Mouse (Mus musculus) forebrain, embryonic 14.5 days (tissue): ENCODE results near the gene Npm1. TPM values are rescaled to one million over a fixed set of nuclear protein-coding genes. Genes with fewer than 3 reads are reported as not detected.

Experiments
- ATAC-seq: fragments of 200-750 bp; cut with Nextera tagmentation; 2 replicates; pipeline ENCODE4 v1.8.0; 2017; ENCODE audit warnings: mild to moderate bottlenecking, moderate library complexity
- DNase-seq: peaks from one replicate; pipeline ENCODE4 v3.0.0-alpha.2; 2015; ENCODE audit warnings: low spot score
- H3K27ac ChIP-seq: fragments of 300-500 bp; sonication (generic); 2 replicates; pipeline ENCODE4 v1.5.1; 2014; ENCODE audit warnings: low read depth, mild to moderate bottlenecking, control low read depth, low read length, moderate library complexity
- H3K27me3 ChIP-seq: fragments of 300-500 bp; sonication (generic); replicated peaks from 2 replicates; pipeline ENCODE4 v1.6.1; 2014; ENCODE audit warnings: low read length, control low read depth, mixed read lengths; ENCODE audit not compliant: control insufficient read depth, insufficient read depth
- H3K36me3 ChIP-seq: fragments of 300-500 bp; sonication (generic); 2 replicates; pipeline ENCODE4 v1.6.1; 2014; ENCODE audit warnings: low read length, control low read depth; ENCODE audit not compliant: control insufficient read depth, insufficient read depth
- H3K4me1 ChIP-seq: fragments of 300-500 bp; sonication (generic); 2 replicates; pipeline ENCODE4 v1.6.1; 2014; ENCODE audit warnings: antibody characterized with exemption, low read length, control low read depth; ENCODE audit not compliant: control insufficient read depth, insufficient read depth
- H3K4me2 ChIP-seq: fragments of 300-500 bp; sonication (generic); 2 replicates; pipeline ENCODE4 v1.6.1; 2014; ENCODE audit warnings: mild to moderate bottlenecking, control low read depth, low read length
- H3K4me3 ChIP-seq: fragments of 300-500 bp; sonication (generic); 2 replicates; pipeline ENCODE4 v1.5.1; 2014; ENCODE audit warnings: low read depth, low read length, control low read depth
- H3K9ac ChIP-seq: fragments of 300-500 bp; sonication (generic); 2 replicates; pipeline ENCODE4 v1.6.1; 2014; ENCODE audit warnings: mild to moderate bottlenecking, low read length, control low read depth, moderate library complexity
- H3K9me3 ChIP-seq: fragments of 300-500 bp; sonication (generic); replicated peaks from 2 replicates; pipeline ENCODE4 v1.6.1; 2016; ENCODE audit warnings: low read length, control low read depth, mixed read lengths; ENCODE audit not compliant: control insufficient read depth
- WGBS: fragments of 180-500 bp; shearing (Covaris S2); extraction: QIAGEN DNeasy Blood & Tissue Kit; methylation state at CpG from one replicate; pipeline ENCODE4 v1.1.7; 2014; 5-methylcytosine and 5-hydroxymethylcytosine counted together
- polyA plus RNA-seq: library from polyadenylated mRNA; unstranded; fragments of >200 nt; fragmentation: Nextera tagmentation; extraction: Ambion mirVana; gene quantifications from 2 replicates; pipeline ENCODE4 v1.2.1, GENCODE M21; 2014

Npm1 gene
- polyA plus RNA-seq, 1 experiment from 2014 or later: 646 TPM

GRCm38 (mm10) chr11:33146143-33146497 lies 16.9 kb downstream of the Npm1 start:
- Histone ChIP-seq H3K36me3 (peaks cover 21% of the 10 kb centered on the region), H3K4me1 (peaks cover 16% of the 10 kb centered on the region), H3K4me3 (peak overlapping the region; percentile 62), H3K4me2 (peak overlapping the region; percentile 89), H3K9me3 (no peaks in the 10 kb centered on the region), H3K27ac (no peak overlapping the region), H3K9ac (no peak overlapping the region; the same call in 1 of the 2 replicates), H3K27me3 (0 out of 2 replicates have a peak, but pooled peaks cover 12% of the 10 kb centered on the region)
- 3% methylated on average over 8 of the region's 9 CpGs for WGBS
- ATAC-seq (peak; percentile 62), DNase-seq (peak; percentile 98)

GRCm38 (mm10) chr11:33145201-33146142 lies 17.5 kb downstream of the Npm1 start:
- peaks cover 14% of the 10 kb centered on the region for H3K36me3 ChIP-seq
- 12% methylated on average over 7 of the region's 7 CpGs for WGBS
- H3K9ac ChIP-seq: no peak overlapping the region
- H3K9me3 ChIP-seq: no peaks in the 10 kb centered on the region
- no peak overlapping the region for H3K27ac ChIP-seq
- ATAC-seq: 0 out of 2 replicates have a peak, but pooled peaks have one; percentile 2
- peak overlapping the region; percentile 89 for H3K4me2 ChIP-seq
- peaks cover 16% of the 10 kb centered on the region for H3K4me1 ChIP-seq
- 0 out of 2 replicates have a peak, but pooled peaks cover 12% of the 10 kb centered on the region for H3K27me3 ChIP-seq
- no peak overlapping the region for H3K4me3 ChIP-seq
- peak; percentile 38 for DNase-seq

- DNase-seq (no peak), ATAC-seq (no peak)
- H3K27me3 ChIP-seq: 0 out of 2 replicates have a peak, but pooled peaks cover 12% of the 10 kb centered on the region
- peaks cover 16% of the 10 kb centered on the region for H3K4me1 ChIP-seq
- no peaks in the 10 kb centered on the region for H3K9me3 ChIP-seq
- no peak overlapping the region for H3K9ac ChIP-seq
- H3K27ac ChIP-seq: no peak overlapping the region
- H3K4me2 ChIP-seq: no peak overlapping the region
- no peaks in the 10 kb centered on the region for H3K36me3 ChIP-seq
- 3% methylated on average over 9 of the region's 9 CpGs for WGBS
- no peak overlapping the region for H3K4me3 ChIP-seq
These were observed 19.1 kb downstream of the Npm1 start for GRCm38 (mm10) chr11:33143906-33144305.

GRCm38 (mm10) chr11:33142801-33143200 lies 20.2 kb downstream of the Npm1 start:
- ATAC-seq (no peak), DNase-seq (no peak)
- Histone ChIP-seq H3K27me3 (0 out of 2 replicates have a peak, but pooled peaks cover 12% of the 10 kb centered on the region), H3K9me3 (no peaks in the 10 kb centered on the region), H3K27ac (no peak overlapping the region), H3K4me1 (peaks cover 16% of the 10 kb centered on the region), H3K4me3 (no peak overlapping the region), H3K9ac (no peak overlapping the region), H3K36me3 (no peaks in the 10 kb centered on the region), H3K4me2 (no peak overlapping the region)
- 81% methylated on average over 1 of the region's 1 CpGs for WGBS

- no peak for DNase-seq
- peaks cover 3% of the 10 kb centered on the region for H3K4me1 ChIP-seq
- 0 out of 2 replicates have a peak, but pooled peaks cover 6% of the 10 kb centered on the region for H3K27me3 ChIP-seq
- H3K9ac ChIP-seq: no peak overlapping the region
- no peaks in the 10 kb centered on the region for H3K36me3 ChIP-seq
- ATAC-seq: no peak
- WGBS: 84% methylated on average over 5 of the region's 5 CpGs
- H3K4me3 ChIP-seq: no peak overlapping the region
- H3K27ac ChIP-seq: no peak overlapping the region
- H3K9me3 ChIP-seq: no peaks in the 10 kb centered on the region
- H3K4me2 ChIP-seq: no peak overlapping the region
These were observed 22.9 kb downstream of the Npm1 start for GRCm38 (mm10) chr11:33140111-33140460.

- Histone ChIP-seq H3K27ac (no peak overlapping the region), H3K36me3 (no peaks in the 10 kb centered on the region), H3K9me3 (no peaks in the 10 kb centered on the region), H3K9ac (no peak overlapping the region), H3K27me3 (0 out of 2 replicates have a peak, but pooled peaks cover 4% of the 10 kb centered on the region), H3K4me3 (no peak overlapping the region), H3K4me1 (0 out of 2 replicates have a peak, but pooled peaks cover 2% of the 10 kb centered on the region), H3K4me2 (no peak overlapping the region)
- WGBS: 80% methylated on average over 9 of the region's 9 CpGs
- no peak for ATAC-seq
- no peak for DNase-seq
These were observed 23.4 kb downstream of the Npm1 start for GRCm38 (mm10) chr11:33139458-33140110.

GRCm38 (mm10) chr11:33138686-33139085 lies 24.3 kb downstream of the Npm1 start:
- Histone ChIP-seq H3K36me3 (no peaks in the 10 kb centered on the region), H3K4me2 (no peak overlapping the region), H3K4me3 (no peak overlapping the region), H3K27me3 (no peaks in the 10 kb centered on the region), H3K9ac (no peak overlapping the region), H3K27ac (no peak overlapping the region), H3K9me3 (no peaks in the 10 kb centered on the region), H3K4me1 (no peaks in the 10 kb centered on the region)
- ATAC-seq: no peak
- 87% methylated on average over 5 of the region's 5 CpGs for WGBS
- DNase-seq: no peak

- no peaks in the 10 kb centered on the region for H3K4me1 ChIP-seq
- ATAC-seq: no peak
- no peak overlapping the region for H3K4me3 ChIP-seq
- H3K4me2 ChIP-seq: no peak overlapping the region
- no peak overlapping the region for H3K27ac ChIP-seq
- H3K27me3 ChIP-seq: no peaks in the 10 kb centered on the region
- H3K9me3 ChIP-seq: no peaks in the 10 kb centered on the region
- H3K9ac ChIP-seq: no peak overlapping the region
- no peak for DNase-seq
- WGBS: 90% methylated on average over 8 of the region's 8 CpGs
- H3K36me3 ChIP-seq: no peaks in the 10 kb centered on the region
These were observed 28.5 kb downstream of the Npm1 start for GRCm38 (mm10) chr11:33134391-33134986.
